Mouse (Mus musculus) spleen, adult 2 months (tissue): ENCODE data around the gene Pamr1. TPM values are rescaled to one million over a fixed set of nuclear protein-coding genes. Genes with fewer than 3 reads are reported as not detected.

ENCODE experiments used
- DNase-seq, 2 experiments: peaks; one replicate each; pipeline versions ENCODE4 v3.0.0 to v3.0.0-alpha.2; 2012 to 2021; ENCODE audit warnings: low spot score in 2 of 2, low read depth in 1 of 2
- H3K27ac ChIP-seq: fragments of 200-500 bp; 2 replicates; pipeline ENCODE4 v1.5.1; 2012; ENCODE audit warnings: low read length, inconsistent platforms; ENCODE audit not compliant: insufficient read depth
- H3K27me3 ChIP-seq: fragments of 200-500 bp; 2 replicates; pipeline ENCODE4 v1.6.1; 2012; ENCODE audit warnings: mild to moderate bottlenecking, moderate library complexity, low read length, inconsistent platforms; ENCODE audit not compliant: control insufficient read depth, insufficient read depth
- H3K36me3 ChIP-seq: fragments of 200-500 bp; 2 replicates; pipeline ENCODE4 v1.6.1; 2012; ENCODE audit warnings: mild to moderate bottlenecking, low read length, inconsistent platforms; ENCODE audit not compliant: control insufficient read depth, insufficient read depth
- H3K4me1 ChIP-seq: fragments of 200-500 bp; 2 replicates; pipeline ENCODE4 v1.6.1; 2011; ENCODE audit warnings: inconsistent platforms; ENCODE audit not compliant: control insufficient read depth, insufficient read depth, insufficient read length
- H3K4me3 ChIP-seq: fragments of 200-500 bp; 2 replicates; pipeline ENCODE4 v1.5.1; 2011; ENCODE audit warnings: mild to moderate bottlenecking, inconsistent platforms; ENCODE audit not compliant: insufficient read depth, insufficient read length; ENCODE audit errors: extremely low read depth
- CTCF ChIP-seq: fragments of 200-500 bp; IDR thresholded peaks from 2 replicates; pipeline ENCODE4 v1.5.1; 2011; ENCODE audit warnings: mild to moderate bottlenecking, inconsistent platforms; ENCODE audit not compliant: insufficient read depth, insufficient read length, insufficient replicate concordance; ENCODE audit errors: extremely low read depth
- POLR2A ChIP-seq: fragments of 200-500 bp; IDR thresholded peaks from 2 replicates; pipeline ENCODE4 v1.6.1; 2011; ENCODE audit warnings: low read depth, low read length, inconsistent platforms
- WGBS: fragments of 180-500 bp; shearing (Covaris S2); methylation state at CpG from one replicate; pipeline ENCODE4 v1.1.7; 2018; 5-methylcytosine and 5-hydroxymethylcytosine counted together
- polyA plus RNA-seq: library from polyadenylated mRNA; depleted of rRNA; stranded (reverse); fragments of >200 nt; gene quantifications from 2 replicates; pipeline ENCODE4 v1.2.3, GENCODE M21; 2012

The Pamr1 gene
- polyA plus RNA-seq, 1 experiment: 0.48 TPM

DNA sequence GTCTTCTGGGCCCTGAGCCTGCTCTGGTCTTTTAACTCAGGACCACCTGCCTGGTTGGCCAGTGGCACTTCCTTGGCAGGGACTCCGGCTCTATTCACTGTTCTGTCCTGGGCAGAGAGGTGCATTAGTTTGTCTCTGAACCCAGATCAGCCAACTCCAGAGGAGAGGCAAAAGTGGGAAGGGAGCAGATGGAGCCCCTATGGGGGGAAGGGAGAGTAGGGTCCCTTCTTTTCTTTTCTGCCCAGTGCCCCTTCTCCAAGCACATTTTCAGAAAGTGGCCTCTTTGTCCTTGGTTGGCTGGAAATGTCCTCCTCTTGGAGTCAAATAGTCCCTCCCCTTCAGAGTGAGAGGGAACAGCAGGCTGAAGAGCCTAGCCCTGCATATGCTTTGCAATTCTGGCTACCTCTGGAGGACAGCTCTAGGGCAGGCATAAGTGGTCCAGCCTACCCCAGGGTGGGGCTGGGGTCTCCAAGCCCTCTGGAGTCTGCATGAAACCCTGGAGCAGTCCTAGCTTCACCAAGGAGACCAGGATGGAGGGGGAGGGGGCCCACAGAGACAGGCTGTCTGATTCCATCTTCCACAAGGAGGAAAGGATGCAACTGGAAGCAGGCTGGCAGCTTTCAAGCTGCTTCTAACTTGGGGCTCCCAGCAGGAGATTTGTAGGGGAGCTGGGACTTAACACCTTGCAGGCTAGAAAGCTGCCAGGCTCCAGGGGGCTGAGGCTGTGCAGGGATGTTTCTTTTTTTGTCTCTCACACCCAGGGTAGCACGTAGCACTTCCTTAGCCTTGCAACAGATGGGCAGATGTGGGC is 49.3 kb downstream of the Pamr1 start:
- no peak overlapping the region for H3K27ac ChIP-seq
- TF ChIP-seq POLR2A: no peak
- no peak for TF ChIP-seq CTCF
- H3K4me1 ChIP-seq: no peaks in the 10 kb centered on the region
- DNase-seq: no peak
- H3K4me3 ChIP-seq: no peak overlapping the region
- 45% methylated on average over 2 of the region's 2 CpGs for WGBS
- no peaks in the 10 kb centered on the region for H3K36me3 ChIP-seq
- H3K27me3 ChIP-seq: no peaks in the 10 kb centered on the region

DNA sequence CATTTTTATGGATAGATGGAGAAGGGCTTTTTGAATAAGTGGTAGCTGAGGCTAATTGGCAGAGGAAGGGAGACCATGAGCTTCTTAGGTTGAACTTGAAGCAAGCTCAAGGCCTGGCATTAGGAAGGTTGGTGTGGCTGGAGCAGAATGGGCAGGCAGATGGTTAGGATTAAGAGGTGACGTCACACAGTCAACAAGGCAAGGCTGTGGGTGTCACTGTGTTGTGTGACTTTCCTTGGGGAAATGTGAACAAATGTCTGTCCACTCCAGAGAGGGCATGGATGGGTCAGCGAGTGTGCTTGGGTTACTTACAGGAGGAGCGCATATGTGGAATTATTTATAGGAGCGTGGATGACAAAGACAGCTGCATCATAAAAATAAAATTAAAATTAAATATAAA is 50.7 kb downstream of the Pamr1 start:
- Histone ChIP-seq H3K4me3 (no peak overlapping the region), H3K36me3 (no peaks in the 10 kb centered on the region), H3K27me3 (no peaks in the 10 kb centered on the region), H3K4me1 (no peaks in the 10 kb centered on the region), H3K27ac (no peak overlapping the region)
- no peak for DNase-seq
- WGBS: 96% methylated on average over 4 of the region's 4 CpGs
- no peak for TF ChIP-seq POLR2A
- TF ChIP-seq CTCF: no peak

- DNase-seq: no peak
- Histone ChIP-seq H3K36me3 (no peaks in the 10 kb centered on the region), H3K4me1 (no peaks in the 10 kb centered on the region), H3K27me3 (no peaks in the 10 kb centered on the region), H3K4me3 (no peak overlapping the region), H3K27ac (no peak overlapping the region)
- WGBS: 95% methylated on average over 4 of the region's 4 CpGs
- no peak for TF ChIP-seq POLR2A
- no peak for TF ChIP-seq CTCF
Measured at GRCm38 (mm10) chr2:102610485-102610884, 60.7 kb downstream of the Pamr1 start.

- H3K27ac ChIP-seq: no peak overlapping the region
- no peak overlapping the region for H3K4me3 ChIP-seq
- H3K36me3 ChIP-seq: no peaks in the 10 kb centered on the region
- no peaks in the 10 kb centered on the region for H3K27me3 ChIP-seq
- 18% methylated on average over 2 of the region's 2 CpGs for WGBS
- TF ChIP-seq CTCF (no peak), POLR2A (no peak)
- no peak for DNase-seq
- H3K4me1 ChIP-seq: no peaks in the 10 kb centered on the region
Measured at GRCm38 (mm10) chr2:102616637-102617036, 66.8 kb downstream of the Pamr1 start.

- Histone ChIP-seq H3K27me3 (no peaks in the 10 kb centered on the region), H3K36me3 (no peaks in the 10 kb centered on the region), H3K27ac (no peak overlapping the region), H3K4me1 (no peaks in the 10 kb centered on the region), H3K4me3 (no peak overlapping the region)
- 89% methylated on average over 12 of the region's 12 CpGs for WGBS
- DNase-seq: no peak
- TF ChIP-seq POLR2A (no peak), CTCF (no peak)
Measured at GRCm38 (mm10) chr2:102620744-102621429, 71.1 kb downstream of the Pamr1 start.

DNA sequence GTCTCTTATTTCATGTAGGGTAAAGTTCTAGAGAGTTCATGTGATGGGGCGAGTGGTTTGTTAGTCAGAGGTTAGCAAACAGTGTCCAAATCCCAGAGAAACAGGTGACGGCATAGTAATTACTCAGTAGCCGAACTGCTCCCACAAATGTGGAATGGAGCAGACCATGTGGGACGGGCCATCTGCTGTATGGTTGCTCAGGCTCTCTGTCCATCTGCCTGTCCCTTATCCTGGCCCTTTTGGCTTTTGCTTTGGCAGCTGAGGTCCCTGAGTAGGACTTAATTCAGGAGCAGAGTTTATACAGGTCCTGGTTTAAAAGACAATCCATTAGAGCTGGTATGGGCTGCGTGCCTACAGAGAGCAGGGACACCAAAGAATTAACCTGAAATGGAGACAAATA is 72.4 kb downstream of the Pamr1 start:
- Histone ChIP-seq H3K36me3 (no peaks in the 10 kb centered on the region), H3K27me3 (no peaks in the 10 kb centered on the region), H3K4me3 (no peak overlapping the region), H3K27ac (no peak overlapping the region), H3K4me1 (no peaks in the 10 kb centered on the region)
- TF ChIP-seq POLR2A: no peak
- no peak for TF ChIP-seq CTCF
- no peak for DNase-seq
- 88% methylated on average over 5 of the region's 5 CpGs for WGBS

GRCm38 (mm10) chr2:102622943-102623342 is 73.1 kb downstream of the Pamr1 start:
- Histone ChIP-seq H3K36me3 (no peaks in the 10 kb centered on the region), H3K4me1 (no peaks in the 10 kb centered on the region), H3K4me3 (no peak overlapping the region), H3K27ac (no peak overlapping the region), H3K27me3 (no peaks in the 10 kb centered on the region)
- TF ChIP-seq POLR2A: no peak
- TF ChIP-seq CTCF: no peak
- DNase-seq: no peak
